Mouse (Mus musculus) heart, embryonic 11.5 days (tissue): ENCODE measurements around the gene Plcl2. TPM values are rescaled to one million over a fixed set of nuclear protein-coding genes. Genes with fewer than 3 reads are reported as not detected.

Source experiments
- ATAC-seq: fragments of 200-750 bp; cut with Nextera tagmentation; replicated peaks from 2 replicates; pipeline ENCODE4 v1.8.0; 2017; ENCODE audit warnings: moderate library complexity; ENCODE audit not compliant: insufficient number of reproducible peaks, low FRiP score, low TSS enrichment
- H3K27ac ChIP-seq: fragments of 300-500 bp; sonication (generic); 2 replicates; pipeline ENCODE4 v1.5.1; 2014; ENCODE audit warnings: mild to moderate bottlenecking, low read depth, low read length
- H3K27me3 ChIP-seq: fragments of 300-500 bp; sonication (generic); 2 replicates; pipeline ENCODE4 v1.6.1; 2014; ENCODE audit warnings: mild to moderate bottlenecking, low read length, mixed read lengths; ENCODE audit not compliant: control insufficient read depth, insufficient read depth
- H3K36me3 ChIP-seq: fragments of 300-500 bp; sonication (generic); 2 replicates; pipeline ENCODE4 v1.6.1; 2014; ENCODE audit warnings: mild to moderate bottlenecking, low read length, moderate library complexity, mixed read lengths; ENCODE audit not compliant: control insufficient read depth, insufficient read depth
- H3K4me1 ChIP-seq: fragments of 300-500 bp; sonication (generic); 2 replicates; pipeline ENCODE4 v1.6.1; 2014; ENCODE audit warnings: low read length; ENCODE audit not compliant: control insufficient read depth, insufficient read depth
- H3K4me2 ChIP-seq: fragments of 300-500 bp; sonication (generic); 2 replicates; pipeline ENCODE4 v1.6.1; 2014; ENCODE audit warnings: mild to moderate bottlenecking, moderate library complexity
- H3K4me3 ChIP-seq: fragments of 300-500 bp; sonication (generic); 2 replicates; pipeline ENCODE4 v1.5.1; 2014; ENCODE audit warnings: low read depth, low read length
- H3K9ac ChIP-seq: fragments of 300-500 bp; sonication (generic); 2 replicates; pipeline ENCODE4 v1.6.1; 2014; ENCODE audit warnings: mild to moderate bottlenecking, low read depth, low read length, moderate library complexity
- H3K9me3 ChIP-seq: fragments of 300-500 bp; sonication (generic); replicated peaks from 2 replicates; pipeline ENCODE4 v1.6.1; 2016; ENCODE audit warnings: low read length; ENCODE audit not compliant: control insufficient read depth
- WGBS: fragments of 180-500 bp; shearing (Covaris S2); extraction: QIAGEN DNeasy Blood & Tissue Kit; methylation state at CpG from one replicate; pipeline ENCODE4 v1.1.7; 2014; ENCODE audit not compliant: insufficient replicate concordance; 5-methylcytosine and 5-hydroxymethylcytosine counted together
- polyA plus RNA-seq: library from polyadenylated mRNA; unstranded; fragments of >200 nt; fragmentation: Nextera tagmentation; extraction: Ambion mirVana; gene quantifications from 2 replicates; pipeline ENCODE4 v1.2.1, GENCODE M21; 2014

Plcl2 gene
- polyA plus RNA-seq, 1 experiment from 2014 or later = 5.2 TPM

DNA sequence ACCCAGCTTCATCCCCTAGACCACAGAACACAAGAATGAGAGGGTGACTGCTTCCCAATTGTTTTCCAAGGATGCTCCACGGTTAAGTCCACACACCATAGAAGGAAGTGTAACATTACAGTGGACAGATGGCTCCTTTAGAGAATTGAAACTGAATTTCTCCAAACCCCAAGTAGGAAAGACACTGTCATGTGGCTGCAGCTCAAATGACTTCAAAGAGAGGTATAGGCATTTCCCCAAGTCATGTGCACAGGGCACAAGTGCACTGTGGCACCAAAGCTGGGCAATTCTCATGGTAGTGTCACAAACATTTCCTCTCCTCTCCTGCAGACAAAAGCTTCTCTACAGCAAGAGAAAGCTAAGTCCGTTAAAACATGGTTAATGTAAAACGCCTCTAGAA lies 17.7 kb upstream of the Plcl2 start:
- H3K27me3 ChIP-seq = no peaks in the 10 kb centered on the region
- H3K4me3 ChIP-seq = no peak overlapping the region
- H3K27ac ChIP-seq = no peak overlapping the region
- H3K9me3 ChIP-seq = no peaks in the 10 kb centered on the region
- no peak overlapping the region for H3K4me2 ChIP-seq
- no peak overlapping the region for H3K9ac ChIP-seq
- no peak for ATAC-seq
- WGBS = 82% methylated on average over 3 of the region's 3 CpGs
- H3K36me3 ChIP-seq = no peaks in the 10 kb centered on the region
- H3K4me1 ChIP-seq = peaks cover 4% of the 10 kb centered on the region; the same call in 1 of the 2 replicates

- H3K4me1 ChIP-seq = no peaks in the 10 kb centered on the region
- H3K27ac ChIP-seq = no peak overlapping the region
- no peak for ATAC-seq
- no peaks in the 10 kb centered on the region for H3K36me3 ChIP-seq
- H3K27me3 ChIP-seq = no peaks in the 10 kb centered on the region
- no peaks in the 10 kb centered on the region for H3K9me3 ChIP-seq
- 72% methylated on average over 10 of the region's 10 CpGs for WGBS
- H3K9ac ChIP-seq = no peak overlapping the region
- no peak overlapping the region for H3K4me2 ChIP-seq
- no peak overlapping the region for H3K4me3 ChIP-seq
These were observed 13.8 kb upstream of the Plcl2 start for GRCm38 (mm10) chr17:50495216-50495889.

DNA sequence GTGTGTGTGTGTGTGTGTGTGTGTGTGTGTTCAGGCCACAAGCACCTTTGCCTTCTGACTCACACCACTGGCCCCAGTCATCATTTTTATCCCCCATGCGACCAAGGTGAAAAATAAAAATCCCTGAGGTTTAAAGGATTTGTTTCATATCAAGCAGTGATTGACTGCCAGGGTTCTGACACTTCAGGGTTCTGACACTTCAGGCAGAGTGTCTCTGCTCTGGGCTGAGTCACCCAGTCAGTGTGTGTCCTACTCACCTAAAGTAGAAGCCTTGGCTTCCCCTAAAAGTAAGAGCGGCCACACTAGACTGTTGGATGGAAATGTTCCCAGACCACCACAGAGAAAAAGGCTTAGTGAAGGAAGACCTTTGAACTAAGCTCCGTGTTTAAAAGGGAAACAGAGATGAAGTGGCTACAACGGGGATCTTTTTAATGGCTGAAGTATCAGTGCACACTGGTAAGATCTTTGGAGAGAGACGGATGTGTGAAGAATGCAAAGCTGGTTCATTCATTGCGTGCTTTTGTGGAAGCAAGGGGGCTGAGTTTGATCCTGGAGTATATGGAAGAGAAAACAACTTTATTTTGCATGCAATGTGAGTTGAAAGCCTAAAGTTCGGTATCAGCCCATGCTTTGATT lies 11.0 kb upstream of the Plcl2 start:
- ATAC-seq = no peak
- H3K9ac ChIP-seq = no peak overlapping the region
- H3K9me3 ChIP-seq = no peaks in the 10 kb centered on the region
- H3K4me2 ChIP-seq = no peak overlapping the region
- 63% methylated on average over 7 of the region's 7 CpGs for WGBS
- no peaks in the 10 kb centered on the region for H3K27me3 ChIP-seq
- no peak overlapping the region for H3K27ac ChIP-seq
- H3K36me3 ChIP-seq = no peaks in the 10 kb centered on the region
- no peak overlapping the region for H3K4me3 ChIP-seq
- H3K4me1 ChIP-seq = no peaks in the 10 kb centered on the region

DNA sequence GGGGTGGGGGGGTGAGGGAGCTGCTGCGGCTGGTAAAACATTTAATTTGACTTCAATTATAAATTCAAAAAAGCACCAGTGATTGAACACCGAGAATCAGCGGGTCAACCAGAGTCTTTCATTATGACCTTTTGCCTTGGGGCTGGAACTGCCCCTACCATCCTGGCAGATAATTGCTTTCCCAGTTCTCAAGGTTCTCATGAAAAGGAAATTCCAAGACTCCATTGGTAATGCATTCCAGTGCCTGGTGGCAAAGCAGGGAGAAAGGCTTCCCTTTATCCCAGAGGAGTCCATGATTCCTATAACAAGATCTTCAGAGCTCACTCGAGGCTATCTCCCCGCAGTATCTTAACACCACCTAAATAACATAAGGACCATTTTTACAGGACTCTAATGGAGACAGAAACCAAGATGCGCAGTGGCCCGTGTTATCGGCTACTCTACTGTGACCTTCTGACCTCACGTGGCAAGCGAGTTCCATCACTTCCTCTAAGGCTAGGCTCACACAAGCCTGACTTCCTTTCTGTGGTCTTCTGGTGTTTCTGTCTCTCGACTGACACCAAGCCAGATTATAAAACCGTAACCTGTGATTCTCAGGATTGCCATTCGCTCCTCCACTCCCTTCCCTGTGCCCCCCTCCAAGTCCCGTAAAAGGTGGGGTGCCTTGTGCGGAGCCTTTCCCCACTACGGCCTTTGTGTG lies 10.0 kb upstream of the Plcl2 start:
- Histone ChIP-seq H3K9me3 (no peaks in the 10 kb centered on the region), H3K27me3 (no peaks in the 10 kb centered on the region), H3K4me3 (no peak overlapping the region), H3K4me2 (no peak overlapping the region), H3K4me1 (no peaks in the 10 kb centered on the region), H3K9ac (no peak overlapping the region), H3K36me3 (no peaks in the 10 kb centered on the region), H3K27ac (no peak overlapping the region)
- no peak for ATAC-seq
- WGBS = 70% methylated on average over 16 of the region's 16 CpGs

DNA sequence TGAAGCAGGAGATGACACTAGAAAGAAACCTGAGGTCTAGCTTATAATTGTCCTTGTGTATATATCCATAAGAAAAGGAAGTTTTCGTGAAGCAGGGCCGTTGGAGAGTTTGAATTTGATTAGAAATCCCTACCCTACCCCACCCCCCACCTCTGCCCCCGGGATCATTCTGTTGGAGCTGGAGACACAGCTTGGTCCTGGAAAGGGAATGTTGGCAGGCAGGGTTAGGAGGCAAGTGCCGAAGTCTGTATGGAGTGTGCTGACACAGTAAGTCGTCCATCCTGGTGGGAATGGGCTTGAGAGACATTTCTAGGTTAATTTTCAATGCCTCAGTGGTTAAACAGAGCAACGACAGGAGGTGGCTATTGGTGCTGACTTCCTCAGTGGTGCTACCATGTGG lies 8.4 kb upstream of the Plcl2 start:
- H3K27ac ChIP-seq = no peak overlapping the region
- no peak overlapping the region for H3K4me2 ChIP-seq
- no peaks in the 10 kb centered on the region for H3K4me1 ChIP-seq
- no peaks in the 10 kb centered on the region for H3K9me3 ChIP-seq
- no peak overlapping the region for H3K4me3 ChIP-seq
- no peak overlapping the region for H3K9ac ChIP-seq
- H3K27me3 ChIP-seq = no peaks in the 10 kb centered on the region
- no peaks in the 10 kb centered on the region for H3K36me3 ChIP-seq
- WGBS = 74% methylated on average over 6 of the region's 6 CpGs
- ATAC-seq = no peak

- WGBS = 74% methylated on average over 7 of the region's 7 CpGs
- H3K9me3 ChIP-seq = no peaks in the 10 kb centered on the region
These were observed 6.1 kb upstream of the Plcl2 start for GRCm38 (mm10) chr17:50503075-50503474.

GRCm38 (mm10) chr17:50504070-50504846 lies 4.9 kb upstream of the Plcl2 start:
- WGBS = 70% methylated on average over 6 of the region's 6 CpGs
- Histone ChIP-seq H3K4me3 (no peak overlapping the region), H3K27ac (no peak overlapping the region), H3K9ac (no peak overlapping the region), H3K4me1 (no peaks in the 10 kb centered on the region), H3K36me3 (no peaks in the 10 kb centered on the region), H3K4me2 (no peak overlapping the region), H3K9me3 (no peaks in the 10 kb centered on the region), H3K27me3 (no peaks in the 10 kb centered on the region)
- ATAC-seq = no peak

More at GRCm38 (mm10) chr17:50503075-50503474, 6.1 kb upstream of the Plcl2 start:
- no peak for ATAC-seq
- H3K36me3 ChIP-seq = no peaks in the 10 kb centered on the region
- no peaks in the 10 kb centered on the region for H3K27me3 ChIP-seq
- no peak overlapping the region for H3K4me2 ChIP-seq
- H3K27ac ChIP-seq = no peak overlapping the region
- no peak overlapping the region for H3K9ac ChIP-seq
- no peak overlapping the region for H3K4me3 ChIP-seq
- no peaks in the 10 kb centered on the region for H3K4me1 ChIP-seq

DNA sequence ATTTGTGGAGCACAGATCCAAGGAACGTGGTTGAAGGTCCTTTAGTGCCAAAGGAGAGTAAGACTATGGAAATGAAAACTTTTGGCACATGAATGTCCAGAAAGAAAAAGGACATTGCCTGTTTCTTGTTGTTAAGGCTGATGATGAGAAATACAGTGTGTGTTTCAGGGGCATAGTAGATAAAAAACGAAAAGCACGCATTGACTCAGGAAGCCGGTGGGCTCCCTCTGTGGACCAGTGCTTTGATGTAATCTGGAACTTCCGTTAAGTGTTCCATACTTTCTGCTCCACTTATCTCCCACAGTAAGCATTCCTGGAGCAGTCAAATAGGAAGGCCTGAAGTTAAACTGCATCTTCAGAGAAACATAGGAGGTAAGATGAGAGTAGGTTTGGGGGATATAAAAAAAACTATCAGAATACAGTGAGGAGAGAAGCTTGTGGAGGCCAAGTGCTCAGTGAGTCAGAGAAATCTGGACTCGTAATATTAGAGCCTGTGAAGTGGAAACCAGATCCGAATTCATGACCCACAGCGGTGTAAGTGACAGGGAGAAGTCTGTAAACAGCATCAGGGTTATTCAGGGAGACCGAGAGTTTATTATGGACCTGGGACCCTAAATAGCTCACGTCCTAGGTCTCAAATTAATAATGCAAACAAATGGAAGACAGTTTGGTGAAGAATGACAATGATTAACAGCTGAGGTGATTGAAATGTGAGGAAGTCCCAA lies 3.1 kb upstream of the Plcl2 start:
- Histone ChIP-seq H3K9me3 (no peaks in the 10 kb centered on the region), H3K4me3 (no peak overlapping the region), H3K27ac (no peak overlapping the region), H3K27me3 (no peaks in the 10 kb centered on the region), H3K4me1 (peaks cover 3% of the 10 kb centered on the region; the same call in 1 of the 2 replicates), H3K4me2 (no peak overlapping the region), H3K36me3 (no peaks in the 10 kb centered on the region), H3K9ac (no peak overlapping the region)
- no peak for ATAC-seq
- 65% methylated on average over 10 of the region's 10 CpGs for WGBS
